Mouse (Mus musculus): ENCODE results near the gene Ifnk.

DNA sequence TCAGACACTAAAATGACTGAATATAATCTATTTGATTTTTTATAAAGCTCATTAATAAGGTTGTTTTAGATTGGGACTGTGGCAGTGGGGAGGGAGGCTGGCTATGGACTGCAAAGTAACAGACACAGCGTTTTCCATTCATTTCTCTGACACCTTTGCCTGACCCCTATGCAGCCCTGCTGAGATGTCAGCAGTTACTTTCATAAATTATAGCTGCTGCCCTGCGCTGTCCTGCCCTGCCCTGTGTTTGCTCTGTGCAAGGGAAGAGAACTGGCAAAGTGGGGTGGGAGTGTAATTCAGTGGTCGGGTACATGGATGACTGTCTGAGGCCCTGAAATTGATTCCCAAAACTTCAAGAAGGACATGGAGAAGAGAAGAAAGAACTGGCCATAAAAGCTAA, 2.2 kb downstream of the Ifnk start:
- TF ChIP-seq POLR2A (IDR thresholded peaks at IDR 0.05; ENCODE audit: extremely low read depth, insufficient read depth, low read length) (no peak), CTCF (IDR thresholded peaks at IDR 0.05; ENCODE audit: low read depth, low read length) (no peak)
